Mouse (Mus musculus): Measurements from ENCODE around the gene Pdcd11. TPM values are rescaled to one million over a fixed set of nuclear protein-coding genes. Genes with fewer than 3 reads are reported as not detected.

The Pdcd11 gene
- polyA plus RNA-seq, 1 experiment from 2014 or later = 9.3 TPM

- Histone ChIP-seq H3K27ac (peak within 1 kb of the TSS; percentile 61; the same call in 1 of the 2 replicates), H3K9ac (peak within 1 kb of the TSS; percentile 70), H3K4me3 (replicated peaks) (peak within 1 kb of the TSS; percentile 74), H3K4me1 (replicated peaks) (peaks cover 9% of the 10 kb centered on the region), H3K4me2 (replicated peaks) (peak within 1 kb of the TSS; percentile 100), H3K27me3 (replicated peaks) (peaks cover 13% of the 10 kb centered on the region), H3K36me3 (no peaks in the 10 kb centered on the region), H3K9me3 (no peaks in the 10 kb centered on the region)
- ATAC-seq = peak; percentile 70
- WGBS = under 1% methylated on average over 91 of the region's 98 CpGs
Measured at GRCm38 (mm10) chr19:47178431-47179271, 88.1 kb downstream of the Pdcd11 start, which contains the start of gene Neurl1a. TSS of gene Neurl1a (plus strand) at chr19:47178820.

GRCm38 (mm10) chr19:47179272-47179809, 88.8 kb downstream of the Pdcd11 start:
- H3K9me3 ChIP-seq = no peaks in the 10 kb centered on the region
- H3K9ac ChIP-seq = peak overlapping the region; percentile 70
- peak; percentile 54 for ATAC-seq
- peak overlapping the region; percentile 100 for H3K4me2 ChIP-seq (replicated peaks)
- H3K4me3 ChIP-seq (replicated peaks) = peak overlapping the region; percentile 74
- H3K27me3 ChIP-seq (replicated peaks) = peaks cover 13% of the 10 kb centered on the region
- peaks cover 9% of the 10 kb centered on the region for H3K4me1 ChIP-seq (replicated peaks)
- 2% methylated on average over 42 of the region's 42 CpGs for WGBS
- peak overlapping the region; percentile 61; the same call in 1 of the 2 replicates for H3K27ac ChIP-seq
- no peaks in the 10 kb centered on the region for H3K36me3 ChIP-seq

GRCm38 (mm10) chr19:47180011-47180410, 89.4 kb downstream of the Pdcd11 start:
- ATAC-seq = no peak
- WGBS = 18% methylated on average over 8 of the region's 8 CpGs
- peak overlapping the region; percentile 74 for H3K4me3 ChIP-seq (replicated peaks)
- H3K9me3 ChIP-seq = no peaks in the 10 kb centered on the region
- peaks cover 13% of the 10 kb centered on the region for H3K27me3 ChIP-seq (replicated peaks)
- H3K9ac ChIP-seq = no peak overlapping the region
- no peaks in the 10 kb centered on the region for H3K36me3 ChIP-seq
- peaks cover 9% of the 10 kb centered on the region for H3K4me1 ChIP-seq (replicated peaks)
- H3K4me2 ChIP-seq (replicated peaks) = peak overlapping the region; percentile 100
- no peak overlapping the region for H3K27ac ChIP-seq

Other genes starting within 250 kb of the Pdcd11 start
- gene Ina, start 76.1 kb upstream of the Pdcd11 start, polyA plus RNA-seq (2015; fragmentation: Nextera tagmentation; extraction: Ambion mirVana) = 13.9 and 14.5 TPM in 2 replicates
- gene Nt5c2, start 75.6 kb upstream of the Pdcd11 start, polyA plus RNA-seq (2015; fragmentation: Nextera tagmentation; extraction: Ambion mirVana) = 48.4 and 49.1 TPM in 2 replicates
- 18.9 and 19.5 TPM in 2 replicates for gene Pcgf6, start 39.9 kb upstream of the Pdcd11 start, polyA plus RNA-seq (2015; fragmentation: Nextera tagmentation; extraction: Ambion mirVana)
- 5.0 and 5.5 TPM in 2 replicates for gene Taf5, start 23.0 kb upstream of the Pdcd11 start, polyA plus RNA-seq (2015; fragmentation: Nextera tagmentation; extraction: Ambion mirVana)
- gene Usmg5, start 121 bp upstream of the Pdcd11 start, polyA plus RNA-seq (2015; fragmentation: Nextera tagmentation; extraction: Ambion mirVana) = 1,509 and 1,736 TPM in 2 replicates
- gene Calhm2, start 47.5 kb downstream of the Pdcd11 start, polyA plus RNA-seq (2015; fragmentation: Nextera tagmentation; extraction: Ambion mirVana) = 5.8 and 6.1 TPM in 2 replicates
- gene Calhm1, start 53.5 kb downstream of the Pdcd11 start, polyA plus RNA-seq (2015; fragmentation: Nextera tagmentation; extraction: Ambion mirVana) = not detected in 2 replicates
- gene Calhm3, start 67.0 kb downstream of the Pdcd11 start, polyA plus RNA-seq (2015; fragmentation: Nextera tagmentation; extraction: Ambion mirVana) = 0.21 and 0.23 TPM in 2 replicates
- gene Neurl1a, start 88.1 kb downstream of the Pdcd11 start, polyA plus RNA-seq (2015; fragmentation: Nextera tagmentation; extraction: Ambion mirVana) = 5.4 and 6.3 TPM in 2 replicates